Mouse (Mus musculus) thymus, postnatal 14 days (tissue): ENCODE measurements at regions not wholly inside any gene's neighbourhood (a gene's known extent, or its start where the extent isn't known, plus 50 kb on each side); places are given as distances from the start of the nearest gene placed in this dataset.

Experiments
- DNase-seq: peaks from one replicate; pipeline ENCODE4 v3.0.0; 2021

DNA sequence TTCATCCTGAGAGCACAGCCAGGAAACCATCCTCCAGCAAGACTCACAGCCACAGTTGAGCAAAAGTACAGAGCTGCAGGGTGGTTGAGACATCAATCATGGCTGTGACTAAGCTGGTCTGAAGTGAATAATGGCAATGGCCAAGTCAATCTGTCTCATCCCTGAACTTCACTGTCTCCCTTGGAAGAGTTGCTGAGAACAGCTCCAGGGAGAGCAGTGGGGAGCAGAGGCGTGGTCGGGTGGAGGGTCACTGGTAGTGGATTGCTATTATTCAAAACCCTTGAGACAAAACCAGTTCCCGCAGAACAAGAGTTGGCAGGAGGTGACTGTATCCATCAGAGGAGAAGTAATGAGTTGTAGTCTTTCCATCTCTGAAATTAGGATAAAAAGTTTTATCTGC, 185.7 kb upstream of the Tmem72 start:
- no peak for DNase-seq

DNA sequence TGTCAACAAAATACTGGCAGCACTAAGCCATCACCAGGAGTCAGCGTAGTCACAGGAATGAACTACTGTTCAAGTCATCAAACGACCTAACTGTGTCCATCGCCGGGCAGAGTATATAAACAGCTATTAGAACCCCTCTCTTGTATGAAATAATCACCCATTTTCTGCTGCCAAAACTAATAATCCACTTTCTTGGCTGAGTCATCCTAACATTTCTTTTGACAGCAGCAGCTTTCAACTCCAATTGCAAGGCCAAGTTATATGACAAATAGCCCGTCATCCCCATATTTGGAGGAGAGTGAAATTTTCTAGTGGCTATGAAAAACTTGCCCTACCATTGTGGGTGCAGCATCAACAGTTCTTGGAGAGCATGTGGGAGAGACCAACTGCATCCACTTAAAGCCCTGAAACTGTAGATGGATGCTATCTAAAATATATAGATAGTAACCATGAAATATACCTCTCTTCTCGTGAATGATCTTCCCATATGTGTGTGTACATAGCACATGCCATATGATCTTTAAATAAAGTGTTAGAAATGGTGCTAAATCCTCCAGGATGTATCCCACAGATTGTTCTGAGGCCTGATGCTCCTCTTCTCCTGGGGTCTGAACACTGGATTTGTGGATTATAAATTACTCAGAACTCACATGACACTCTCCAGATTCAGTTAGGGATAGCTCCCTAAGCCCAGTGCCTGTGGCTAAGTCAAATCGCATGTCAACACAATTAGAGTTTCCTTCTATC, 189.9 kb upstream of the Tmem72 start:
- no peak for DNase-seq

DNA sequence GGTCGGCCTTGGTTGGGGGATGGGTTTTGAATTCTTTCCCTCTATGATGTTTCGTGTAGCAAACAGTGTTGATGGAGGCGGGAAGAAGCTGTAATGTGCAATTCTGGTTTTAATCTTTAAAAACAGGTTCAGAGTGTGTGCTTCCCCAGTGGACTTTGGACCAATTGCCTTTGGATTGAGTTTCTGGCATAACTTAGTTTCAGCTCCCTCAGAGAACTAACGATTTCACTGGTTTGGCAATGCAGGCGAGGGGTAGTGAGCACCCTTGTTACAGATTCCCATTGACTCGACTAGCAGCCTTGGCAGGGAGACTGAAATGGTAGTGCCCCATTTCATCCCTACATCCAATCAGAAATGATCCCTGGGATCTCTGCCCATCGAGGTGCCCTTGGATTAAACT, 193.9 kb upstream of the Tmem72 start:
- DNase-seq: no peak

- DNase-seq: no peak
Observed at GRCm38 (mm10) chr6:116912161-116912560, 195.4 kb upstream of the Tmem72 start.

- no peak for DNase-seq
Observed at GRCm38 (mm10) chr6:116914073-116914472, 197.4 kb upstream of the Tmem72 start.

DNA sequence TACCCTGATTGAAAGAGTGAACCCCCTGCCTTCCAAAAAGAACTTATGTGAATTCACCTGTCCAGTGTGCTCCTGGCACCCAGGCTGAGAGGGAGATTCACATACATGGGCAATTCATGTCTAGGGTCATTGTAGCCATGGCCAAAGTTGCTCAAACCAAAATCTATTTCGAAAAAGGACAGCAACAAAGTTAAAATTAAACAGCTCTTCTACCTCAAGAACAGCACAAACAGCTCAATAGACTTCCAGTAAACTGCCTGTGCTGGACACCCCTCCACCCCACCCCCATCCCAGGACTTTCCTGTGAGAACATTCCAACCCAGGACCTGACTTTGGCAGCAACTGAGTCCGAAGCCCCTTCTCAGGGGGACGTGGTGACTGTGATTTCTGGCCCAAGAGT, 218.3 kb upstream of the Tmem72 start:
- no peak for DNase-seq

- no peak for DNase-seq
Observed at GRCm38 (mm10) chr6:116941576-116941975, 224.9 kb upstream of the Tmem72 start.

- no peak for DNase-seq
Observed at GRCm38 (mm10) chr6:116942696-116943095, 225.6 kb upstream of the Cxcl12 start.

DNA sequence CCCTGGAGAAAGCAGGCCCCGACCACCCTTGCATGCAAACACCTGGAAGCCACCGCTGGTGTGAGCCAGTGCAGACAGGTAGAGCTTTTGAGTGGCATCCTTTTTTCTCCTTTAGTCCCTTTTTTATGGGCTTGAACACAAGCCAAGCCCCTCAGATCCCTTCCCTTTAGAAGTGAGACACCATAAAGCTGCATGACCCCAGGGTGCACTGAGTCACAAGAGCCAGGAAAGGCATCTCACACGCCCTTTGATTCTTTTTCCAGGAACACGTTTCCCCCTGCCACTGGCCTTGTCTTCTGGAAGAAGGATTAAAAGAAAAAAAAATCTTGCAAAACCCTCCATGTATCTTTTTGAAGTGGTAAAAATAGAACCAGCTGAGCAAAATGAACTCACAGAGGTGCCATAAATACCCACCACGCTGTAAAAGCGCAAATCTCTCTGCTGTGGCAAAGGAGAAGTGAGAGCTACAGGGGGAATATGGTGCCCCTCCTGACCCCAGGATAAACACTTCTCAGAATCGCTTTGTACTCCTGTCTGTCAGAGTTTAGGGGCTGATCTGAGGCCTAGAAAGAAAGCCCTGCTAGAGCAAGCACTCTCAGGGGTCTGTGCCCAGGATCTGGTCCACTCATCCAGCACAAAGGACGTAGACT, 222.1 kb upstream of the Cxcl12 start:
- no peak for DNase-seq

DNA sequence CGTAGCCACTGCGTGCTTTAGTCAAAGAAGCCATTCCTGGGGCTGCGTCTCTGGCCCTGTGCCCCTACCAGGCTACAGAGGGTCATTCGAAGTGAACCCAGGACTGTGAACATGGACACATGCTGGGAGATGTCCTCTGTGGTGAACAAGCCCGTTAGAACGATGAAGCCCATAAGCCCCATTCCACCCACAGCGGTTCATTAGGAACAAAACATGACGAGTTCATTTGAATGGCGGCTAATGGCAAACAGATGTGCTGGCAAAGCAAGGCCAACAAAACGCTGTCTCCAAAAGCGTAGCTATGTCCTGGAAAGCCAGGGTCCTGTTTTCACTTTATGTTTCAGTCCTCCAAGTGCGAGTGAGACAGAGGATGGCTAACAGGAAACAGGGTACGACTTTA, 208.7 kb upstream of the Cxcl12 start:
- DNase-seq: no peak

DNA sequence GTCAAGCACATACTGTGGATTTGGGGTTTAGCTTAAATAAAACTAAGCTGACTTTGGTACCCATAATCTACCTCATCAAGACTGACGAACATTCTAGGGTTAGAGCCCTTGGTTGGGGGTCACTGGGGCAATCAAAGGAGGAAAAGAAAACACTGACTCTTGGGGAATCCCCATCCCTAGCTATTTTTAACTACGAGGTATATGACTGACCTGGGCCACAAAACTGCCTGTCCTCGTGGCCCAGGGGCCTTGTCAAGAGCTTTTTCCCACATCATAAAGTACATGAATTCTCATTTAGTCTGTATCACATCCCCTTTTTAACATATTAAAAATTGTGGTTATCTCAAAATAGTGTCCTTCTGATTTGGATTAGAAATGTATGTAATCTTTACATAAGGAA, 207.7 kb upstream of the Cxcl12 start:
- no peak for DNase-seq

DNA sequence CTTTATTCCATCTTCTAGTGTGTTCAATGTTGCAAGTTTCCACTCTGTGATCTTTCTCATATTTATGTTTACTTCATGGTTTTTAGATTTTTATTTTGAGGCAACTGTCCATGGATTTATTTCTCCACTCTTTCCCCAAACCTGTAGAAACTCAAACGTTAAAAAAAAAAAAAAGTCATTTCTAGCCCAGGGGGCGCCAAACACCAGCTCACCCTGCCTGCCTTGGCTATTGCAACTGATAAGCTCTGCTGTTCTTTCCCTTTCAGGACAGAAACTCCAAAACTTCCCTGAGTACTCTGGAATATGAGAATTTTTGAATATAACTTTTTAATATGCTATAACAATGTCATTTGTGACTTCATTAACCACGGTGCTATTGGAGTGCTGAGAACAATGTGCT, 201.9 kb upstream of the Cxcl12 start:
- DNase-seq: no peak

DNA sequence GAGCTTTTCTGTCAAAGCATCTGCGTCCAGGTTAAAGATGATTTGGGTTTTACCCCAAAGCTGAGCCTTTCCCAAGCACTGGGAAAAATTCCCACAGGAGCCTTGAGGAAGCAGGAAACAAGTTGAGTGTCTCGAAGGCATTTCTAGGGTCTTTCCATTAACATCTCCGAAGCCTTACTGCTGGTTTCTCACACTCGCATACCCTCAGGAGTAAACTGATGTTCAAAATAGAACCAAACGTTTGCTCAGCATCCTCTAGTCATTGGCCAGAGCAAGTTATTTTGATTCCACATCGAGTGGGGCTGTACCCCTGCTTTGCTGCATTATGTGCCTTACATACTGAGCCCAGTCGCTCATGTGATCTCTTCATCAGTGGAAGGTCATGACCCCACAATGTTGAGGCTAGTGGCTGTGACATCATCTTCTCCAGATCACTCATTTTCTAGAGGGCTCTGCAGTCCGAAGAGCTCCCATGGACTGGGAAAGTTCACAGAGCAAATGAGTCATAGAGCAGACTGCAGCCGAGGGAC, 198.9 kb upstream of the Cxcl12 start:
- DNase-seq: no peak

GRCm38 (mm10) chr6:116974841-116975240, 193.5 kb upstream of the Cxcl12 start:
- no peak for DNase-seq

GRCm38 (mm10) chr6:116980349-116980995, 187.9 kb upstream of the Cxcl12 start:
- no peak for DNase-seq

- DNase-seq: no peak
Observed at GRCm38 (mm10) chr6:116985147-116985737, 183.1 kb upstream of the Cxcl12 start.

DNA sequence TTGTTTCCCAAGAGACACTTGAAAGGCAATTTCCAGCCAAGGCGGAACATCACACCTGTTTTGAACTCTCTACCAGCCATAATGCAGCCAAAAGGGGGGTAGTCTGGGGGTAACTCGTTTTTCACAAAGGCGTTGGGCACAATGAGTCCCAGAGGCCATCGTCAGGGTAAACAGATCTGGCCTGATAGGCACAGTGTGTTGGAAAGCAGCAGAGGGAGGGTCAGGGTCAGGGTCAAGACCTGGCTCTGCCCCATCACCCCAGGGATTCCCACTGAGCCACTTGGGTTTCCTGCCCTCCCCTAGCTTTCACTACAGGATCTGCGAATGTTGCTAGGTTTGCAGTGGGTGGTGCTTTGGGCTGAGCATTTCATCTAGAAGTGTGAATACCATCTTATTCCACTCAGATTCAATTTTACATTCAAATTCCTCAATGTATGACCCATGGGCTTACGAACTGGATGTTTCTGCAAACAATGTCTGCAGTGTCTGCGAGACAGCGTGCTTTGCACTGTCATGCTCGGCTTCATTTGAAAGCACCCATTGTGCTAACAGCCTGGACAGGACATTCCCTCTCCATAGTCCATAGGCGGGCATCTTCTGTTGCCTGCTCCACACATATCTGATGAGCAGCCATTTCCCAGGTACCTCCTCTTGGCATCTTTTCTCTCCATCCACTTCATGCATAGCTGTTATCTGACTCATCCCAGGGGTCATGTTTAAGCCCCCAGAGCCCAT, 181.9 kb upstream of the Cxcl12 start:
- DNase-seq: no peak

GRCm38 (mm10) chr6:116987243-116987642, 181.1 kb upstream of the Cxcl12 start:
- DNase-seq: no peak

GRCm38 (mm10) chr6:116998948-116999682, 169.2 kb upstream of the Cxcl12 start:
- no peak for DNase-seq

DNA sequence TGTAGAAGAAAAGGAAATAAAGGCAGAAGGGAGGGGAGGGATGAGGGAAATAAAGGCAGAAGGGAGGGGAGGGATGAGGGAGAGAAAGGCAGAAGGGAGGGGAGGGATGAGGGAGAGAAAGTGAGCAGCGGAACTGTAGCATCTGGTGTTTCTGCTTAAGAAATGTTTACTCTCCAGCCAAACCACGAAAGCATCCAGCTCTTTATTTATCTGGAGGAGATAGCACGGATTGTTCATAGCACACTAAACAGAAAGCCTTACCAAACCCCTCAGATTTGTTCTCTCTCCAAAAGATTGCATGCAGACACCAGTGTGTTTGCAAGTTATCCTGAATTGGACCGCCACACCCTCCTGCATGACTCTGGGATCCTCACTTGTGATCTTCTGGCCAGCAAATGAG, 168.4 kb upstream of the Cxcl12 start:
- no peak for DNase-seq

- DNase-seq: no peak
Observed at GRCm38 (mm10) chr6:117000951-117001725, 167.2 kb upstream of the Cxcl12 start.
